Mouse (Mus musculus) thymus, adult 18-20 months (tissue): Measurements from ENCODE around the gene Slc16a6.

Source experiments
- DNase-seq, 2 experiments: peaks; one replicate each; pipeline ENCODE4 v3.0.0; 2022; ENCODE audit warnings: mixed read lengths in 2 of 2

The Slc16a6 gene

GRCm38 (mm10) chr11:109485398-109486045, 12.1 kb upstream of the Slc16a6 start:
- no peak for DNase-seq

DNA sequence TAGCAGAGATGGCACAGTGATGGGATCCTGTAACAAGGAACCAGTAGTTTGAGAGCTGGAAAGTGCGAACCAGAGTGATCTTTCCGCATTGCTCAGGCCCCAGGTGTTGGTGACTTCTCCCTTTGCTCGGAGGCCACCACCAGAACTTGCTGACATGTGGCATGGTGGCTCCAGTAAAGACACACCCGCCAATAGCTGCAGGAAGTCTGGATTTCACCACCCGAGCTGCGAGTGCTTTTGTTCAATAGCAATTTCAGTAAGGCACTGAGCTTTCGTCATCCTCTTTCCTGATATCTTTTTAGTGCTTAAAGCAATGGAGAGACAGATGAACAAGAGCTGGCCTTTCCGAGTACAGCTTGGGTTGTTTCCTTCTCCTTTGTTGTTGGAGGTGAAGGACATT, 7.0 kb upstream of the Slc16a6 start:
- no peak for DNase-seq

DNA sequence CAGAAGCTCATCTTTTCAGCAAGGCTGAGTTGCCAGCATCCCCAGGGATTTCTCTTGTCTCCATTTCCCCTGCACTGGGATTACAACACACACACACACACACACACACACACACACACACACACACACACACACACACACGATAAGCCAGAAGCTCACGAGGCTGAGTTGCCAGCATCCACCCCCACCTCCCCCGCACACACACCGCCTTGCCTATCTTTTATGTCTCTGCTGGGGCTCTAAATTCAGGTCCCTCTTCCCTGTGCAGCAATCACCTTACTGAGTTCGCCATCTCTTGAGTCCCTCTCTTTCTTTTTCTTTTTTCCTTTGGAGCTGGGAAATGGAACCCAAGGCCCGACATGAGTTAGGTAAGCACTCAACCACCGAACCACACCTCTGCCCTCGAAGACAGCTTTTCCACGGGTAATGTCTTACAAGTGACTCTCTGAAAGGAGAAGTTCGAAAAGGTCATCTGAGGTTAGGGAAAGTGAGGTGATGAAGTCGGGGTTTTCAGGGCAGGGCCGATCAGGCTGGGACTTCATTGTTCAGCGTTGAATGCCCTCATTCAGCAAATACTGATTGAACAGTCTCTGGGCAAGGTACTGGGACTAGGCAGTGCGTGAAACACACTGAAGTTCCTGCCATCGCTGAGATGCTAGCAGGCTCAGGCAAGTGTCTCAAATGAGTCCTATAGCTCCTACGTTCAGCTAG, 6.3 kb upstream of the Slc16a6 start:
- no peak for DNase-seq

DNA sequence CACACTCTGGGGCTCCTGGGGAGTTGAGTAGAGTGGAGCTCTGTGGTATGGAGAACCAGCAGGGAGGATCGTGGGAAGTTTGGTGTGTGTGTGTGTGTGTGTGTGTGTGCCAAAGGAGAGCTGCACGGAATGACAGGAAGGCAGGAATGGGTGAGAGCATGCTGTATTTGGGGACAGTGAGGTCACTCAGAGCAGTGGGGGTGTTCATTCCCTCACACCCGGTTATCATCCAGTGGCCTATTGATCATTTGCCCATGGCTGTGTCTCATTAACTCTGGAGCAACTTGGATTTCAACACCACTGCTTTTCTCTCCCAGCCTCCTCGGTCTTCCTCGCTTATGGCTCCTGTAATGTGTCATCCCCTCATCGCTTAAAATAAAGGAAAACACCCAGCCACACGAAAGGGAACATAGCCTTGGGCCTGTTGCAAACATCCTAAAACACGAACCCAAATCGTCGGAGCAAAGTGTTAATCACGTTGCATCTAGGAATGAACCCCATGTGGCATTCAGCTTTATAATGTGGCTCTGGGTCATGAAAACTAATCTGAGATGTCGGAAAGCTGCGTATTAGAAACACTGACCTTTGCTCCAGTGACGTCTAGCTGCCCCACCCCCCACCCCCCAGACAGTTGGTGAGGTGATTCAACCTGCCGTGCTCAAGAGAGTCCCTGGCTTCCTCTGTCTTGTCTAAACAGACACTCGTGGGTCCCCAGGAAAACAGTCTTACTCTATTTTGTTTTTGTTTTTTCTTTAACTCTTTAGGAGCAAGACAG, 4.4 kb upstream of the Slc16a6 start:
- no peak for DNase-seq

DNA sequence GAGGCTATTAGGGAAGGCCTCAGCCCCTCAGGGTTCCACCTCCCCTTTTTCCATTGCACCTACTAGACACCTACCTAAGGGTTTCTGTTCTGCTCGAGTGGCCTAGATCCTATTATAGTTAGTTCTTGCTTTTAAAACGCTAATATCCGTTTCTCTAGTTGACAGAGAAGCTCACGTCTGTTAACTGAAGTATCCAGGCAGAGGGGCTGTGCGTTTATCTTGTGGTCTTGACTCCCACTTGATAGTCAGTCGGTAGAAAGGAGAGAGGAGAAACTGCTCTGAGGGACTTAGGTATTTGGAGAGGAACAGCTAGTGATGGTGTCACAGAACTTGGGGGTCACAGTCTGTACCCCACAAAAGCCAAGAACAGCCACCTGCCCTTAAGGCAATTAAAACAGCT, 3.3 kb upstream of the Slc16a6 start:
- DNase-seq: no peak

DNA sequence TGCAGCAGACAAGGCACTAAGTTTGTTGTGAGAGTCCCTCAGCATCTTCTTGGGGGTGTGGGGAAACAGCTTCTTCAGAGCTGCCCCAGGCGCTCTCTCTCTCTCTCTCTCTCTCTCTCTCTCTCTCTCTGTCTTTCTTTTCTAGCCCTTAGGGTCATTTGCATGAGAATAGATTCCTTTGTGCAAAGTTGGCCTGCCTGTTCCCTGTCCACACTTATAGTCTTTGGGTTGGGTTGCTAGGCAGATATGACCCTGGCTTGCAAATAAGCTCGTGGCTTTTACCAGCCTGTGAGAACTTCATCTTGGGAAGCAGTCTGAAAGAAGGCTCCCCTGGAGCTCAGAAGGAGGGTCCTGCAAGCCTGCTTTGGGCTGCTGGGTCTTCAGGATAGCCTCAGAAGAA, 2.8 kb upstream of the Slc16a6 start:
- no peak for DNase-seq

- DNase-seq: no peak
These were observed 2.3 kb upstream of the Slc16a6 start for GRCm38 (mm10) chr11:109475717-109476116.

DNA sequence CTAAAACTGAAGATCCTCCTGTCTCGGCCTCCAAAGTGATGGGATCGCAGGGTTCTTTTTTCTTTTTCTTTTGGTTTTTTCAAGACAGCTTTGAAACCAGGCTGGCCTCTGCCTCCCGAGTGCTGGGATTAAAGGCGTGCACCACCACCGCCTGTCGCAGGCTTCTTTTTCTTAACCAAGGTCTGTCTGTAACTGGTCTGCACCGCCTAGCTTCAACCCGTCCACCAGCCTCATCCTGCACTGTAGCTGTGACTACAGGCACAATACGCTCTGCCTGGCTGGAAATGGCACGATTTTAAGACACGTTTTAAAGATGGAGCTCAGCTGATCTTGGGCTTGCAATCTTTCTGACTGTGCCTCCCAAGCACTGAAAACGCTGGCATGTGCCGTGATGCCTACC, 1.4 kb upstream of the Slc16a6 start:
- no peak for DNase-seq

GRCm38 (mm10) chr11:109474086-109474742, 816 bp upstream of the Slc16a6 start:
- no peak for DNase-seq

DNA sequence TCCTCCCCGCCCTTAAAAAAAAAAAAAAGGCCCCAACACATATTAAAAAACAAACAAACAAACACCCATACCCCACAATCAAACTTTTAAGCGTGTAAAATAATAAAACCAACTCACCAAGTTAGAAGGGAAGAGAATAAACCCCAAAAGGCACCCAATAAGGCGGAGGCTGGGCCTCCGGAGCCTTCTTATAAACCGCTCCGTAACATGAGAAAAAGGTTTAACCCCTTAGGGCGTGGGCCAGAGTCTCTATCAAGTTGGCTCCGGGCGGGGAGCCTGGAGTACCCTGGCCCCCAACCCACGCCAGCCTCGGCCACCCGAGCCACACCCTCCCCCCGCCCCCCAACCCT, 602 bp downstream of the Slc16a6 start:
- DNase-seq: no peak

- peak; percentile 35 for DNase-seq
These were observed 1.2 kb downstream of the Slc16a6 start for GRCm38 (mm10) chr11:109472171-109472691.

GRCm38 (mm10) chr11:109470921-109471861, 2.2 kb downstream of the Slc16a6 start:
- DNase-seq: no peak

DNA sequence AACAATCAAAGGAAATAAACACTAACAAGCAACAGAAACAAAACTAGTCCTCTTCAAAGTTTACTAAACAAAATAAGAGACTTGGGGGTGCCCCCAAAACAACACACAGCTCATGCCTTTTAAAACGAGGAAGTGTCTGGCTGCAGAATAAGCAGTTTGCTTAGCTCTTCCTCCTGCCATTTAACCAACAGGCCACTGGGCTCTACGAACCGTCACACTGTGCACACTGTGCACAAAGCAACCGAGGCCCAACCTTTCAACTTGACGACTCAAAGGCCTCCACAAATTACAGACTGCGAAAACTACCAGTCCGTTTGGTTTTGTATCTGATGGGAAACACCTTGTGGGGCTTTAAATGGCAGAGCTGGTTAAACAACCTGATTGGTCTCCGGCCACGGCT, 3.2 kb downstream of the Slc16a6 start:
- no peak for DNase-seq

GRCm38 (mm10) chr11:109468133-109468532, 5.3 kb downstream of the Slc16a6 start:
- DNase-seq: no peak

DNA sequence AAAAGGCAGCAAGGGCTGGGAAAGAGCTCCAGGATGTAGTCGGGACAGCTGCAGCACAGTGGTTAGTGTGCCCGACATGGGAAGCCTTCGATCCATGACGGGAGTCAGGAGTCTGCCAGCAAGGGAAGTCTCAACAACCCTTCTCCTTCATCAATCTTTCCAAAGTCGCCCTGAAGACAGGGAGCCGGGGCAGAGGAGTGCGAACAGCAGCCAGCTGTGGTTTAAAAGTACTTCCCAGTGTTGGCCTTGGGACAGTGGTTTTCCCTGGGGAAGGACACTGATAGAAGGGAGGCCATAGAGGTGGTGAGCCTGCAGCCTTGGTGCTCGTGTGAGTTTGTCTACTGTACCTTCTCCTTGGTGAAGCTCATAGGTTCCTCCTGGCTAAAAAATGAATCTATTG, 6.4 kb downstream of the Slc16a6 start:
- no peak for DNase-seq

DNA sequence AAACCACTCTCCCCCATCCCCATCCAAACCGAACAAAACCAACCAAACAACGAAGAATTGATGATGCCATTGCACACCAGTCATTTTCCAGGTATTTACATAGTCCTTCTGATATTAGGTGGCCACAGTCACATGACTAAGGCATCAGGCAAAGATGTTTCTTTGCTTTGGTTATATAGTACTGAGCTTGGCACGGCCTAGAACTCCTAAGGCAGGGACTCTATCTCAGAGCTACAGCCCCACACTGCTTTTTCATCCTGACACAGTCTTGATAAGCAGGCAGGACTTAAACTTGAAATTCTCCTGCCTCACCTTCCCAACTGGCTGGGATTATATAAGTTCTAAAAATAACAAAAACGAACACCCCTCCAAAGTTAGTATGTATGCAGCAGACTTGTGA, 8.3 kb downstream of the Slc16a6 start:
- no peak for DNase-seq

GRCm38 (mm10) chr11:109460586-109460985, 12.8 kb downstream of the Slc16a6 start:
- no peak for DNase-seq

- DNase-seq: no peak
These were observed 15.2 kb downstream of the Slc16a6 start for GRCm38 (mm10) chr11:109458165-109458564.

DNA sequence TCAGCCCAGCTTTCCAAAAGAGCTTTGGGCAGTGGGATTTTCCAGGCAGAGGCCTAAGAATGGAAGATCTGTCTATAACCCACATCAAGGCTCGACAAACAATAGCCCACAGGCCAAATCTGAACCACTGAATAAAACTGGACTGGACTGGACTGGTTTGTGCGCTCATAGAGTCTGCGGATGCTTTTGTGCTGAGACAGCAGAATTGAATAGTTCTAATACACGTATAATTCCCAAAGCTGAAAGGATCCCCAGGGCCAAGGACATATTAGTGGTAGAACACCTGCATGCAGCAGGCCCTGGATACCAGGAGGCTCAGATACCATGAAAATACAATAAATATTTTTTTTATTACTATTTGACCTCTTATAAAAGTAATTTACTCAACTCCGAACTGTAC, 17.1 kb downstream of the Slc16a6 start:
- DNase-seq: no peak

DNA sequence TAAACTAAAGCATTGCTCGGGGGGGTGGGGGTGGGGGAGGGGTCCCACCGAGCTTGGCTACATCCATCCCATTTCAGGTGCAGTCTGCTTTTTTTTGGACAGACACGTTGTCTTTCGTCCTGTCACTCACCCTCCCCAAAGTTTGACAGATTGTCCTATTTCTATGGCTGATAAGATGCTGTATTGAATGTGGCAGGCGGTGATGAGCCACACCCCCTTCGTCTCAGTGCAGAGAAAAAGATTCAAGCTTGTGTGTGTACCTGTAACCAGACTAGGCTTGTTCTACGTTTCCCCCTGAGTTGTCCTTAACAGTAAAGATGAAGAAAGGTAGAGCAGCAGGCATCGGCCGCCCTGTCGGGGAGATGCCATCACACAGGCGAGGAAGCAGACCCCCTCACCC, 22.2 kb downstream of the Slc16a6 start:
- DNase-seq: no peak

- DNase-seq: no peak
These were observed 27.9 kb downstream of the Slc16a6 start for GRCm38 (mm10) chr11:109445438-109446035.

- DNase-seq: no peak
These were observed 28.8 kb downstream of the Slc16a6 start for GRCm38 (mm10) chr11:109444600-109444999.
